Mouse (Mus musculus) R1 (cell line): ENCODE measurements around the gene Gpatch4.

Experiments
- DNase-seq: peaks from one replicate; pipeline ENCODE4 v3.0.0-alpha.2; 2018; ENCODE audit warnings: low read depth, low spot score

The Gpatch4 gene

DNA sequence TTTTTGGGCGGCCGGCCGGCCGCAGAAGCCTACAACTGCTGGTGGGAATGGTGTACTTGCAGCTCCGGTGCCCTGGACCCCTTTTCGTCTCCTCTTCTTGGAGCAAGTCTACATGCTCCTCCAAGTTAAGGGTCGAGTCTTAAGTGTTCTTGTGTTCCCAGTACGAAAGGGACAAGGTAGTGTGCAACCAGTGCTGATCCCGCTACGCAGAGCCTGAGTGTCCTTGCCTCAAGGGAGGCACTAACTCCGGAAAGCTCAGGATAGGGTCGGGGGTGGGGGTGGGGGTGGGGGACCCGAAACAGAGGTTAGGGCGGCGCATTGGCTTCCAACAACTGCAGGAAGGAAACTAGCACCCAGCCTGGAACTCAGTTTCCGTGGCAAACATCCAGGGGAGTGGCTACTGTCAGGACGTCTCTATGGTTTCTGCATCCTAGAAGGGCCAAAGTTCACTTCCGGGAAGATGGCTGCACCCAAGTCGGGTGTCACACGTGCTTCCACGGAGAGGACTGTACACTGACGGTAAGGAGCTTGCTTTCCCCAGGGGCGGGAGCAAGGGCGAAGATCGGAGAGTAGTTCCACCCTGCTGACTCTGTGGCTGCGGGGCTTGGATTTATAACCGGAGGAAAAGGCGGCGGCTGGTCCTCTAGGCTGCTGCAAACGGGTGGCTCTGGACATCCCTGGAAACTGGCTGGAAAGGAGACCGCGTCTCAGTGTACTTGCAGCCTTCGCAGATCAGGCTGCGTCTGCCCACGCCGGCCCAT is at the start of gene Gpatch4:
Gpatch4 (plus strand) TSS at position 448 of the 761 bp plus-strand sequence.
- peak; percentile 98 for DNase-seq

DNA sequence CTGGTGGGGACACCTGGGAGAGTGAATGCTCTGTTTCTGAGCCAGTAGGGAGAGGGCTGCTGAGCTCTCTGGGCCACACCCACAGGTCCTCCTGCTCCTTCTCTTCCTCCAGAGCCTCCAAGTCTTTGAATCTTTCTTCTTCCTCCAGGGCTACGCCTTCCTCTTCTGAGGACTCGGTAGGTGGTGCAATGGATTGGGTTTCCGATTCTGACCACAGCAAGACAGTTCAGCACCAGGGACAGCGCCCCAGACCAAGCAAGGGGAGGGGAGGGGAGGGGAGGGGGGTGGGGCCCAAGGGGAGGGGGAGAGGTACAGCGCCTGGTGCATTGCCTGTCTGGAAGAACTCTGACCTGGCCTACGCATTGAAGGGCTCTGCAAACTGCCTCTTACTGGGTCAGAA is 49.5 kb upstream of the Gpatch4 start:
- peak; percentile 92 for DNase-seq

DNA sequence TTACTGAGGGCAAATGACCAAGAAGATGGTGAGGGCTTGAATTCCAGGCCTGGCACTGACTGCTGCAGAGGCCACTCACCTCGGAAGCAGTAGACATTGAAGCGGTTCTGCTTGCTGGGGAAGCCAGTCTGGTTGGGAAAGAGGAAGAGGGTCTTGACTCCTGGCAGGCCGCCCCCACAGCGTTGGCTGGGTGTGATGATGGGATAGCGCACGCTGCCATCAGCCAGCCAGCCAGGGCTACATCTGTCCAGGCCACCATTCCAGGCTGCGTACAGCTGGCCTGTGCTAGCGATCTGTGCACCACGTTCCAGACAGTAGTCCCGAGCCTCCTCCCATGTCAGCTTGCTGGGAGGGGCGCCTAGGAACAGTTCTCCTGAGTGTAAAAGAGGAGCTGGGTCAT is 47.6 kb upstream of the Gpatch4 start:
- no peak for DNase-seq

DNA sequence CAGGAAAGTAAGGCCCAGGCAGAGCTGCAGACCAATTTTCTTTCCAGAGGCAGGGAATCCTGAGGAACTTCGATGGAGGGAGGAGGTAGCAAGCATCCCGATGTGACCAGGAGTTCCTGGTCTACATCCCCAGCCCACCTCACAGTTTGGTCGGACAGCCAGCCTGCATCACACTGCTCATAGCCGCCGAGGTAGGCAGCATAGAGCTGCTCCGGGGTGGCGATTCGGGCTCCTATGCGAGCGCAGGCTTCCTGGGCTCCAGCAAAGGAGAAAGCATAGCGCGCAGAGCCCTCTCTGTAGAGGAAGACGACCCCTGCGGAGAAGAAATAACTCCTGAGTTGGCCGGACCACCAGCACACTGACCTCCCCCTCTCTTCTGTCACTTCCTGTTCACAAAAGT is 46.5 kb upstream of the Gpatch4 start:
- no peak for DNase-seq

DNA sequence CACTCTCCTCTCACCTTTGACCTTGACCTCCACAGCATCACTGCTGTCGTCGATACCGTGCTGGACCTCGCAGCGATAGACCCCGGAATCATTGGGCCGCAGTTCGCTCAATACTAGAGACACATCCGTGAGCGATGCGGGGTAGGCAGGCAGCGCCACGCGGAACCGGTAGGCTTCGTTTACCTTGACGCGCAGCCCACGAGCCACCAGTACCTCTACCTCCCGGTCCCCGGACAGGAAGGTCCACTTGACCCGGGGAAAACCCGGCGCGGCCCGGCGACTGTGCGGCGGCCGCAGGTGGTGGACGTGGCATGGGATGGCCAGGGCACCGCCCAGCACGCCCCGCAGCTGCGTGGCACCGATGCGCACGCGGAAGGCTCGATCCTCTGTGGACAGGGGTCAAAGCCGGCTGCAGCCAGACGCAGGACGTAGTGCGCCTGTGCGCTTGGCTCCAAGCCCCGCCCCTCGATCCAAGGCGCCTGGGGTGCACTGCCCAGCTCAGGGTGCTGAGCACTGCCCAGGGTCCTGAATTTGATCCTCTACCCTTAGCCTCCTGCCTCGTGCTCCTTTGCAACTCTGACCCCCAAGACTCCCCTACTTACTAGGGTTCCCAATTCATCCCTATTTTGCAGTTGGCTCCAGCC is 45.8 kb upstream of the Gpatch4 start:
- DNase-seq, result peak; percentile 69

DNA sequence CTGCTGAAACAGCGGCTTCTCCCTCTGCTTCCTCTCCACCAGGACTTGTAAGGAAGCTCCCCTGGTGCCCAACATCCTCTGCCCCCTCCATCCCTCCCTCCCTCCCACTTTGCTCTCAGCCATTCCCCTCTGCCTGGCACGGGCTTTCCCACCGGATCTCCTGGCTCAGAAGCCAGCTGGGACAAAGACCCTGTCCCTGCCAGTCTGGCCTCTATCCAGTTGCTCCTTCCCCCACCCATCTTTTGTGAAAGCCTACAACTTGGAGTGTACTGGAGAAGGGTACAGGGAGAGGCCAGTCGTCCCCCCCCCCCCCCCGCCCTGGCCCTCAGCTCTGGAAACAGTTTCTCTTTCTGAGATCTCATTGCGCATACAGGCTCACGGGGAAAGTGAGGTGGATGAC is 44.2 kb upstream of the Gpatch4 start:
- DNase-seq, result no peak

DNA sequence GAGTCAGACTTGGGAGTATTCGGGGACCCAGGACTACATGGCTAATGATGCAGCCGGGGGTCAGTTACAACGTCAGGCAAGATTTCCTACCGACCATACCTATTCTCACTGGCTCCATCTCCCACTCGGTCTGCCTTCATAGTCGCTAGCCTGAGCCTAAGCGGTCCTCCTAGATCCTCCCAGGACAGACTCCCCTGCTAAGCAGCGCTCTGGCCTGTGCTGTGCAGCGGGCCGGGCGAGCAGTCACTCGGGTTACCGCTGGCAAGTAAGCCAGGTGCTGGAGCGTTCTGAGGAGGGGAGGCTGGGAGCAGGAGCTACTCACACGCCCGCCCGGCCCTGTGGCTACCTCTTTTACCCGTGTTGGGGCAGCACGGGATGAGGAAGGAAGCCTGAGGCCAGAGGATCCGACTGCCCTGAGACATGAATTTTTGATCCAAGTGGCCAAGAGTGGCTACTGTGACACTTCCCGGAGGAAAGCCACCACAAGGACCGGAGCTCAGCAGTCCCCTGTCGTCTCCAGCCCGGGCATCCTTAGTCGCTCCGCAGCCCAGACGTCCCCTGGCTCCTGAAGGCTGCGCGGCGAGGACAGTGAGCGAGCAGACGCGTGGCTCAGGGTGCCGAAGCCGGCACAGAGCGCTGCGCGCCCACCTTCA is 43.5 kb upstream of the Gpatch4 start:
- DNase-seq, result peak; percentile 55

DNA sequence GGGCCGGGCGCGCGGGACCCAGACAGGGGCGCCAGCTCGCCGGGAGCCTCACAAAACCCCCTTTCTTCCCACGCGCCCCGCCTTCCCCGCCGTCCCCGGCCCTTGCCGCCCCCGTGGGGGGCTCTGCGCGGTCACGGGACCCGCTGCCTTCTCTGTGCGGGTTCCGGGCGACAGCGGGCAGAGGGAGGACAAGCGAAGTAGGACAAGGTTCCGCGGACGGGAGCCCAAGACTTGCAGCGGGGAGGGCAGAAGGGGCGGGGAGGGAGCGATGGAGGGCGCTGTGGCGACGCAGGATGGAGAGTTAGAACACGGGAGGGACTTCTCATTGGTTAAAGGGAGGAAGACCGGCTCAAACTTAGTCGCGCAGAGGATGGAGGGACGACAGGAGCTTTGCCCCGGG is 42.7 kb upstream of the Gpatch4 start, which contains the start of gene Bcan:
Bcan (minus strand) TSS at position 50 of the 400 bp plus-strand sequence.
- DNase-seq, result peak; percentile 80

DNA sequence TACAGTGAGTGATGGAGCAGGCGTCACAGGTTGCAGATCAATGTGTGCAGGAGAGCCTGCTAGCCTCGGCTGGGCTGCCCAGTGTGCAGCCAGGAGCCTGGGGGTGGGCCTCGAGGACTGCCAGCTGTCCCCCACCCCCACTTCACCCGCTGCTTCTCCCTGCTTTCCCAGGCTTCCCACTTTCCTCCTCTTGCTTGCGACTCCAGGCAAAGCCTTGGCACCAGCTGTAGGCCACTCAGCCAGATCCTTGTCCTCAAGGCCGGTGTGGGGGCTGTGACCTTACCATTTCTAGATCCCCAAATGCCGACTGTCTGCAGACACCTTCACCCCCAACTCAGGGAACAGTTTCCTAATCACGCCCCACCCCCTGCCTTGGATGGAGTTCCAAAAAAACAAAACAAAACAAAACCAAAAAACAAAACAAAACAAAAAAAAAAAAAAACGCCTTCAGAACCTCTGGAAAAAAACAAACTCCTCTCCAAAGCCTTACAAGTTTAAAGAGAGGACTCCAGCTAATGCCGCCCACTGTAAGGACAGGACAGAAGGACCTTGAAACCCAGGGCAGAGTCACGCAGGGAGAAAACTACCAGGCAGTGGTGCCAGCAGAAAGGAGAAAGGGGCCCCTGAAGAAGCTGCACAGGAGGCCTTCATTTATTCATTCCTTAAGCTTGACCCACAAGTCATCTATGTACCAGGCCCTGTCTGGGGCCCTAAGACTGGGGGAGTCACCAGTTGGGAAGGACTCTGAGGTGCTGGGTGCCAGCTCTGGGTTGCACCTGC is 41.9 kb upstream of the Gpatch4 start:
- no peak for DNase-seq

DNA sequence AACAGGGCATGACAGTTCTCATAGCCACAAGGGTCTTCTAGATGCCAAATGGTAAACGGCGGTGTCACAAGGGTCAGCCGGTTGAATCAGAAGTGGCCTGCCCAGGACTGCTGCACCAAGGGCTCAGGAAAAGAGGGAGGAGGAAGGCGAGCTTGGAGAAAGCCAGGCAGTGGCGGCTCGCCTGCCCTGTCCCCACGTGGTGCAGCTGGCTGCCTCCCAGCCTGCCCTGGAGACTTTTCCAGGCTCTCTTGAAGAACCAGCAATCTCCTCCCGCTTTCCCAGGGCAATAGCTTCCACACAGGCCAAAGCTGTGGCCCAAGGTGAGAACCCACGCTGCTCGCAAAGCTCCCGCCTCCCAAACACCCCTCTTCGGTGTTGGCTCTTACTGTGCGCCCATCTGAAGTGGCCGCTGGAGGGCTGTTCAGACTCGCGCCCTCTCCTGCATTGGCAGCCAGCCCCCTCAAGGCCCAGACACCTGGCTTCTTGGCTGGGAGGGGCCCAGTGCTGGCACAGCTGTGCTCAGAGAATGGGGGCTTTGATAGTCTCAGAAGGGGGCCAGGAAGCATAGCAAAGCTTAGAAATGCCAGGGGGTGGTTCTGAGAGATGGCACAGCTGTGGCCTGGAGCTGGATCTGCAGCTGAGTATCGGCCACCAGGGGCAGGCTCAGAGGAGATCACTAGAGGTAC is 40.5 kb upstream of the Gpatch4 start:
- no peak for DNase-seq

DNA sequence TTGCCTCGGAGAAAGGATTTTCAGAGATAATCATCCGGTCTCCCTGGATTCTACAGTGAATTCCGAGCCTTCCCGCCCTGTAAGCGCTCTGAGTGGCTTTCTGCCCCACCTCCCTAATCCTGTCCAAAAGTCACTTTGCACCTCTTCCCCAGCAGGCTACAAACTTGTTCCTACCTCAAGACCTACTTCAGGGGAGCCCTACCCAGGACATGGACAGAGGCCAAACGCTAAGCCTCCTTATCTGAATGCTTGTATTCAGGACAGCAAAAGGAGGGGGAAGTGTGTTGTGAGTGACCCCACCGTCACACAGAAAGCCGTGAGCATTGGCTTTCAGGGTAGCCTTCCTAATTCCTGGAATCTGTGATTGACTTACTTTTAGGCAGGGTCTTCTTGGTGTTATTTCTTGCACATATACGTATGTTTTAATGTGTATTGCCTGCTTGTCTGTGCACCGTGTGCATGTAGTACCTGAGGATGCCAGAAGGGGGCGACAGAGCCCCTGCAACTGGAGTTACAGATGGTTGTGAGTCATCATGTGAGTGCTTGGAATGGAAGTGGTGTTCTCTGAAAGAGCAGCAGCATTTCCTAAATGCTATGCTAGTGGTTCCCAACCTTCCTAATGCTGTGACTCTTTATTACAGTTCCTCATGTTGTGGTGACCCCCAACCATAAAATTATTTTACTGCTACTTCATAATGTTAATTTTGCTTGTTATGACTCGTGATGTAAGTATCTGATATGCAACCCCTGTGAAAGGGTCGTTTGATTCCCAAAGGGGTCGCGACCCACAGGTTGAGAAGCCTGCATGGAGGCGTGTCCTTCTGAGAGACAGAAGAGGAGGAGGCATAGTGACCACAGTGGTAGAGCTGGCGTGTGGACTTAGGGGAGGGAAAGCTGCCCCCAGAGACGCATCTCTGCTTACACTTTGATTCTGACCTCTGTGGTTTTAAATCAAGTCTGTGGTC is 36.8 kb upstream of the Gpatch4 start:
- peak; percentile 87 for DNase-seq

DNA sequence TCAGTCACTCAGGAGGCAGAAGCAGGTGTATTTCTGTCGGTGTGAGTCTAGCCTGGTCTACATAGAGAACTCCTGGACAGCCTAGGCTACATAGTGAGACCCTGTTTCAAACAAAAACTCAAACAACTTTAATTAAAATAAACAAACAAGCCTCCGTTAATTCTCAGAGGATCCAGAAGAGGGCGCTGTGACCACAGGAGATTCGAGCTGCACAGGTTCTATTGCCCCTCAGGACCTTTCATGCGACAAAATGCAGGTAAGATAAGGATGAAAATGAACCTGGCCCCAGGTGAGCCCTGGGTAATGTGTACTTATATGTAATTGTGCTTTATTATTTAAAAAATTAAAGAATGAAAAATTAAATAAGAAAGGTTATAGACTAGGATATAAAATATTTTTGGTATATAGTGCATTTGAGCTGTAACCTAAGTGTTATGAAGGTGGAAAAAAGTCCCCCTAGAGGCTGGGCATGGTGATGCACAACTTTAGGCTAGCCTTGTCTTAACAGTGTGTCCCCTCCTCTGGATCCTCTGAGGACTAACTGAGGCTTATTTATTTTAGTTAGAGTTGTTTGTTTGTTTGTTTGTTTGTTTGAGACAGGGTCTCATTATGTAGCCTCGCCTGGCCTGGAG is 32.2 kb upstream of the Gpatch4 start:
- DNase-seq, result peak; percentile 83

DNA sequence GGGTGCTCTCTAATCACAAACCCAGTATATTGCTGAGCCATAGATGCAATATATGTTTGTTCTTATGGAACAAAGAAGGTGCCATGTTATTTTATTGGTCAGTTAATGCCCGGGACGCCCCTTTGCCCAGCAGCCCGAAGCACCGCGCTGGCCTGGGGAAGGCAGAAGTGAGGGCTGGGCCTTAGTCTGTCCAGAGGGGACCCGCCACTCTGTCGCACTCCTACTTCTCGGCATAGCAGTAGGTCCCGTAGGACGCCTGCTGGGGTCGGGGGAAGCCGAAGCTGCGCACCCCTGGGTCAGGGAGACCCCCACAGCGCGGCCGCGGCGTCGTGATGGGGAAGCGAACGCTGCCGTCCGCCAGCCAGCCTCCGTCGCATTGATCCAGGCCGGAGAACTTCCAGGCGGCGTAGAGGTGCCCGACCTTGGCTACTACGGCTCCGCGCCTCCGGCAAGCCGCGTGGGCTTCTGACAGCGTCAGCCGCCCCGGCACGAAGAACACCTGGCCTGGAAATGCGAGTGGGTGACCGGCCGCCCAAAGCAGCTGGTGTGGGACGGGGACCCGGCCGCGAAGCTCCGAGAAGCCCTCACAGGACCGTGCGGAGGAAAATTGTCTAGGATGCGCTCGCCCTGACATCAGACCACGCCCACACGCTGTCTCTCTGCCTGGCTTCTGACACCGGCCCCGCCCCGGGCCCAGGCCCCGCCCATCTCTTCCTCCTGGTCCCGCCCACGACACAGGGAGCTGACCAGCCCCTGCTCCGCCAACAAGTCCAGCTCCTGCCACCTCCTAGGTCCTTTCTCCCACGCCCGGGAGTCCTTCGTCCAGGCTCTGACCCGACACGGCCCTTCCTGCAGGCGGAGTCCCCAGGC is 20.4 kb upstream of the Gpatch4 start:
- DNase-seq, result peak; percentile 95

DNA sequence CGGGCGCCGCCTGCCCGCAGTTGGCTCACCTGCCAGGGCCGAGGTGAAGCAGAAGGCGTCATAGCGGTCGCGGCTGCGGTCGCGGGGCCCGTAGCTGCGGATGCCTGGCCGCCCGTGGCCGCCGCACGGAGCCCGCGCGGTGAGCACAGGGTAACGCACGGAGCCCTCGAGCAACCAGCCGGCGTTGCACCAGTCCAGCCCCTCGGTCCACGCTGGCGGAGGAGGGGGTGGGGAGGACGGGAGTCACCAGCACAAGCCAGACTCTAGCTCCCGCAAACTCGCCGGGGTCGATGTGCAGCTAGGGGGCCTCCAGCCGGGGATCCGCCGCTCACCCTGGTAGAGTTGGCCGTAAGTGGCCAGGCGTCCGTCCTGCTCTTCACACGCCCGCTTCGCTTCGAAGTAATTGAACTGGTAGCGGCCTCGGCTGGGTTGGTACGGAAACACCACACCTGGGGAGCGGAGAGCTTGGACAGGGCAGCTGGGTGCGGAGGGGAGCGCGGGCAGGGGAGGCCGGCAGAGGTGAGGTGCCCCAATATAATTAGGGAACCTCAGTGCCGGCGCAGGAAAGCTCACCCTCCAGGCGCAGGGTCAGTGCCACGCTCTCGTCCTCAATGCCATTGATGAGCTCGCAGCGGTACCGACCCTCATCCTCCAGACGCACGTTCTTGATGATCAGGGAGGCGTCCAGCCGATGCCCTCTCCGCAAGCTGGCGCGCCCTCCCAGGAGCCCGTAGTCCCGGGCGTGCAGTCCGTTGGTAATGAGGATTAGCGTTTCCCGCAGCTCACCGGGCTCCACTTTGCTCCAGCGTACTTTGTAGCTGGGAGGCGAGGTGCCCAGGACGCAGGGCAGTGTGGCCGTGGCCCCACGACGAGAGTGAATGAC is 19.5 kb upstream of the Gpatch4 start:
- no peak for DNase-seq

DNA sequence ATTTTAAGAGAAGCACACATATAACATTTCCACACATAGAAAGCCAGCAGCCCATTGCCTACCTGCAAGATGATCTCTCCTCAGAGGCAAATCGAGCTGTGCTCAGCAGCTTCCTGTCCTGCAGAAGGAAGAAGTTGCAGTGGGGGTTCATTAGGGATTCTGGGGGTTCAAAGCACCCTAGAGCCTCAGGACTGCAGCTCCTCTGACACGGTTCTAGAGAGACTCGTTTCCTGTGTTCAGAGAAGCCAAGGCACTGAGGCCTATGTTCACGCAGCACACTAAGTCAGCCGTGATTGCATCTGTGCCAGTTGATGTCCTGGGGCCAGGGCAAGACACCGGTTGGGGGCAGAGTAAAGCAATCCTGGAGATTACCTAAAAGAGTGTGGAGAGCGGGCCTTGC is 16.1 kb upstream of the Gpatch4 start:
- no peak for DNase-seq

DNA sequence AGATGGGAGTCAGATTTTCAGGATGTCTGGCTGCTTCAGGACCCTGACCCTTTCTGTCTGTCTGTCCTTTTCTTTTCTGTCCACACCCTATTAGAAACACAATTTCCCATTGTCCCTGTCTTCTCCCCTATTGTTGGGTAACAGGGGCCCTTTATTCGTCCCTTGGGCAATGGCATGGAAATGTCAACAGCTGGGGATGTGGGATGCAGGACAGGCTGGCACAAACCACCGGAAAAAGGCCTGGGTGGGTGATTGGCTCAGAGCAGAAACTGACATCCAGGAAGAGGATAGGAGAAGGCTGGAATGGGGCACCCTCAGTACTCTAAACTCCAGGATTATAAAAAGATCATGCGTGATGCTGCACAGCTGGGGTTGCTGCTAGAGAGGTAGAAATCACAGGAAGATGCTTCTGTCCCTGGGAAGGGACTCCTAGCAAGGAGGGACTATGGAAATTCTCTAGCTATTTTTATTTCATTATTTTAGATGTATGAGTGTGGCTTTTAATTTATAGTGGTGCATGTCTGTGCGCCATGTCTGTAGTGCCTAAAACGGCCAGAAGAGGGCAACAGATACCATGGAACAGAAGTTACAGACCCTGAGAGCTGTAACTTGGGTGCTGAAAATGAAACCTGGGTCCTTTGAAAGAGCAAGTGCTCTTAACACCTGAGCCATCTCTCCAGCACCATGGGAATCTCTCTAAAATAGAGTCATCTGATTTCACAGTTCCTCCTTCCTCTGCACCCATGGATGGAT is 15.3 kb upstream of the Gpatch4 start, which contains the start of gene Hapln2:
Hapln2 (minus strand) TSS at position 150 of the 753 bp plus-strand sequence.
- DNase-seq, result peak; percentile 70
